ENCODE assay signal across 8 mouse cellular contexts in the genomic region with DNA sequence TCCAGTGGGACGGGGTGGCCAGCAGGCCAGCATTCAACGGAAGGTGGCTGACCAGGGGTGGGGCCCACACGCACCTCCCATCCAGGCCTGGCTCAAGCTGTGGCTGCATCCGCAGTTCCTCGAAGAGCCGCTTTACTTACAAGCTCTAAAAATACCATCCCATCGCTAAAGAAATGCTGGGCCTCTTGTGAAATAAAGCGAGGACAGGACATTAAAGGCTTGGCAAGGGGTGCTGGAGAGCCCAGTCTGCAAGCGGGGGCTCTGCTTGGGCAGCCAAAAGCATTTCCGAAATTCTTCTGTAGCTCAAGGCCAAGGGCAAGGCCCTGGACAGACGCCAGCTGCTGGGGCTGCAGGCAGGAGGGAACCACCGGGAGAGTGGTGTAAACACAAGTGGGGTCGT. TPM values are rescaled to one million over a fixed set of nuclear protein-coding genes. Genes with fewer than 3 reads are reported as not detected.
DNase-seq lines count a peak whose midpoint lies in the region; ATAC-seq lines count a peak whose summit lies in the region.

No protein-coding gene starts in this region.

- H3K27ac ChIP-seq in limb, embryonic 11.5 days (replicated peaks; ENCODE audit: low read depth, low read length): 0 out of 2 replicates have a peak overlapping the region, but pooled peaks have one; percentile 45
- no peak overlapping the region for H3K27ac ChIP-seq in limb, embryonic 10.5 days
- H3K27ac ChIP-seq in brown adipose tissue, adult 24 weeks (replicated peaks; ENCODE audit: low read depth, low read length): peak overlapping the region; percentile 57
- H3K27ac ChIP-seq in heart, embryonic 11.5 days (ENCODE audit: low read depth, low read length): peak overlapping the region; percentile 77
- peak overlapping the region; percentile 94 for H3K27ac ChIP-seq in kidney, embryonic 16.5 days (ENCODE audit: low read length)
- no peak overlapping the region for H3K27ac ChIP-seq in midbrain, embryonic 14.5 days (replicated peaks; ENCODE audit: low read depth, low read length)

- no peak overlapping the region for H3K4me3 ChIP-seq in limb, embryonic 11.5 days (ENCODE audit: low read depth, low read length)
- H3K4me3 ChIP-seq in limb, embryonic 10.5 days: no peak overlapping the region
- no peak overlapping the region for H3K4me3 ChIP-seq in brown adipose tissue, adult 24 weeks (ENCODE audit: insufficient read depth, low read depth, low read length)
- no peak overlapping the region for H3K4me3 ChIP-seq in heart, embryonic 11.5 days (ENCODE audit: low read depth, low read length)
- no peak overlapping the region for H3K4me3 ChIP-seq in kidney, embryonic 16.5 days (ENCODE audit: low read length)
- no peak overlapping the region for H3K4me3 ChIP-seq in midbrain, embryonic 14.5 days (replicated peaks; ENCODE audit: low read depth, low read length)

- peaks cover 7% of the 10 kb centered on the region for H3K4me1 ChIP-seq in limb, embryonic 11.5 days (ENCODE audit: control insufficient read depth, insufficient read depth, low read length)
- peaks cover 32% of the 10 kb centered on the region for H3K4me1 ChIP-seq in limb, embryonic 10.5 days
- peaks cover 11% of the 10 kb centered on the region for H3K4me1 ChIP-seq in brown adipose tissue, adult 24 weeks (ENCODE audit: control insufficient read depth, insufficient read depth, insufficient read length, low read length)
- peaks cover 35% of the 10 kb centered on the region for H3K4me1 ChIP-seq in heart, embryonic 11.5 days (ENCODE audit: control insufficient read depth, insufficient read depth, low read length)
- H3K4me1 ChIP-seq in kidney, embryonic 16.5 days (ENCODE audit: insufficient read depth, low read length): peaks cover 44% of the 10 kb centered on the region
- H3K4me1 ChIP-seq in midbrain, embryonic 14.5 days (ENCODE audit: control insufficient read depth, insufficient read depth, low read length): no peaks in the 10 kb centered on the region

- H3K4me2 ChIP-seq in limb, embryonic 11.5 days (ENCODE audit: low read depth, severe bottlenecking): no peak overlapping the region
- peak overlapping the region; percentile 33 for H3K4me2 ChIP-seq in heart, embryonic 11.5 days
- H3K4me2 ChIP-seq in kidney, embryonic 16.5 days (replicated peaks; ENCODE audit: low read depth, low read length): no peak overlapping the region; the same call in 1 of the 2 replicates
- no peak overlapping the region for H3K4me2 ChIP-seq in midbrain, embryonic 14.5 days (ENCODE audit: low read length)

- 82% methylated on average over 13 of the region's 13 CpGs for WGBS in limb, embryonic 11.5 days
- 84% methylated on average over 13 of the region's 13 CpGs for WGBS in limb, embryonic 10.5 days
- WGBS in heart, embryonic 11.5 days (ENCODE audit: insufficient replicate concordance): 31% methylated on average over 13 of the region's 13 CpGs
- 12% methylated on average over 13 of the region's 13 CpGs for whole genome bisulfite sequencing in kidney, embryonic 16.5 days
- WGBS in midbrain, embryonic 14.5 days: 74% methylated on average over 13 of the region's 13 CpGs

- ATAC-seq in limb, embryonic 11.5 days (ENCODE audit: insufficient number of reproducible peaks, low FRiP score, low TSS enrichment, low read depth): no peak
- ATAC-seq in heart, embryonic 11.5 days (replicated peaks; ENCODE audit: insufficient number of reproducible peaks, low FRiP score, low TSS enrichment): peak; percentile 44; the same call in 1 of the 2 replicates
- peak; percentile 33 for ATAC-seq in kidney, embryonic 16.5 days (ENCODE audit: low FRiP score, low TSS enrichment)
- 0 out of 2 replicates have a peak, but pooled peaks have one; percentile 32 for ATAC-seq in midbrain, embryonic 14.5 days (ENCODE audit: low FRiP score, low TSS enrichment)
- no peak for ATAC-seq in erythroblast, adult 5-6 weeks (replicated peaks; ENCODE audit: low FRiP score, poor library complexity, severe bottlenecking)

- H3K36me3 ChIP-seq in limb, embryonic 11.5 days (ENCODE audit: control insufficient read depth, insufficient read depth, low read length): no peaks in the 10 kb centered on the region
- no peaks in the 10 kb centered on the region for H3K36me3 ChIP-seq in limb, embryonic 10.5 days
- no peaks in the 10 kb centered on the region for H3K36me3 ChIP-seq in heart, embryonic 11.5 days (ENCODE audit: control insufficient read depth, insufficient read depth, low read length)
- H3K36me3 ChIP-seq in kidney, embryonic 16.5 days (ENCODE audit: insufficient read depth, low read length): peaks cover 6% of the 10 kb centered on the region
- H3K36me3 ChIP-seq in midbrain, embryonic 14.5 days (ENCODE audit: control insufficient read depth, insufficient read depth, low read length): no peaks in the 10 kb centered on the region

- H3K9me3 ChIP-seq in limb, embryonic 11.5 days (ENCODE audit: control insufficient read depth, low read length): no peaks in the 10 kb centered on the region
- H3K9me3 ChIP-seq in limb, embryonic 10.5 days (replicated peaks): no peaks in the 10 kb centered on the region
- H3K9me3 ChIP-seq in heart, embryonic 11.5 days (replicated peaks; ENCODE audit: control insufficient read depth, low read length): no peaks in the 10 kb centered on the region
- peaks cover 4% of the 10 kb centered on the region; the same call in 1 of the 2 replicates for H3K9me3 ChIP-seq in kidney, embryonic 16.5 days (ENCODE audit: low read length)
- H3K9me3 ChIP-seq in midbrain, embryonic 14.5 days (ENCODE audit: control insufficient read depth, low read length): no peaks in the 10 kb centered on the region

- H3K27me3 ChIP-seq in limb, embryonic 11.5 days (ENCODE audit: control insufficient read depth, insufficient read depth, low read length): no peaks in the 10 kb centered on the region
- H3K27me3 ChIP-seq in limb, embryonic 10.5 days (ENCODE audit: low read depth, poor library complexity, severe bottlenecking): no peaks in the 10 kb centered on the region
- no peaks in the 10 kb centered on the region for H3K27me3 ChIP-seq in heart, embryonic 11.5 days (ENCODE audit: control insufficient read depth, insufficient read depth, low read length)
- H3K27me3 ChIP-seq in kidney, embryonic 16.5 days (ENCODE audit: insufficient read depth, low read length): no peaks in the 10 kb centered on the region
- H3K27me3 ChIP-seq in midbrain, embryonic 14.5 days (ENCODE audit: control insufficient read depth, insufficient read depth, low read length): no peaks in the 10 kb centered on the region

- no peak overlapping the region for H3K9ac ChIP-seq in limb, embryonic 11.5 days (ENCODE audit: low read length)
- 0 out of 2 replicates have a peak overlapping the region, but pooled peaks have one; percentile 6 for H3K9ac ChIP-seq in heart, embryonic 11.5 days (ENCODE audit: low read depth, low read length)
- peak overlapping the region; percentile 24; the same call in 1 of the 2 replicates for H3K9ac ChIP-seq in kidney, embryonic 16.5 days (replicated peaks; ENCODE audit: low read length)
- H3K9ac ChIP-seq in midbrain, embryonic 14.5 days (replicated peaks; ENCODE audit: low read length): no peak overlapping the region

- no peak for DNase-seq in limb, embryonic 11.5 days (ENCODE audit: low spot score)
- DNase-seq in limb, embryonic 10.5 days (ENCODE audit: low spot score): no peak
- DNase-seq in midbrain, embryonic 14.5 days: peak; percentile 60
- no peak for DNase-seq in thymus, postnatal 4 days

RNA-seq across cellular contexts. Expression of a gene that starts 59.7 kb away (rescaled TPM):
- polyA plus RNA-seq in limb, embryonic 11.5 days (2014; fragmentation: Nextera tagmentation; extraction: Ambion mirVana): 8.6 and 9.0 TPM in 2 replicates
- polyA plus RNA-seq in limb, embryonic 10.5 days (2016; fragmentation: Nextera tagmentation; extraction: Ambion mirVana): 8.8 and 9.3 TPM in 2 replicates
- polyA plus RNA-seq in brown adipose tissue, adult 24 weeks (2012; ENCODE audit: insufficient read depth, insufficient read length, missing spikeins): 0.79 and 0.88 TPM in 2 replicates
- polyA plus RNA-seq in heart, embryonic 11.5 days (2014; fragmentation: Nextera tagmentation; extraction: Ambion mirVana): 5.8 and 8.0 TPM in 2 replicates
- polyA plus RNA-seq in kidney, embryonic 16.5 days (2015; fragmentation: Nextera tagmentation; extraction: Ambion mirVana): 15.5 and 16.2 TPM in 2 replicates
- 19.9 and 27.1 TPM in 2 replicates for polyA plus RNA-seq in midbrain, embryonic 14.5 days (2014; fragmentation: Nextera tagmentation; extraction: Ambion mirVana)
- total RNA-seq in erythroblast, adult 5-6 weeks (2015; ENCODE audit: low replicate concordance): not detected in 2 replicates
- total RNA-seq in erythroblast, adult 5-6 weeks (2017; ENCODE audit: low replicate concordance): not detected in 2 replicates

Comparison
In these comparisons a context has a peak if more than half of its experiments do, and no peak if none do; other contexts are left out.
1. H3K27ac ChIP-seq: peak in limb, embryonic 11.5 days (single experiment), brown adipose tissue, adult 24 weeks (single experiment), heart, embryonic 11.5 days (single experiment) and kidney, embryonic 16.5 days (single experiment); none in limb, embryonic 10.5 days (single experiment) and midbrain, embryonic 14.5 days (single experiment).
2. ATAC-seq: peak in heart, embryonic 11.5 days (single experiment), kidney, embryonic 16.5 days (single experiment) and midbrain, embryonic 14.5 days (single experiment); none in limb, embryonic 11.5 days (single experiment) and erythroblast, adult 5-6 weeks (single experiment).
3. H3K9ac ChIP-seq: peak in heart, embryonic 11.5 days (single experiment) and kidney, embryonic 16.5 days (single experiment); none in limb, embryonic 11.5 days (single experiment) and midbrain, embryonic 14.5 days (single experiment).